Mouse (Mus musculus): ENCODE measurements at regions not wholly inside any gene's neighbourhood (a gene's known extent, or its start where the extent isn't known, plus 50 kb on each side); places are given as distances from the start of the nearest gene placed in this dataset.

DNA sequence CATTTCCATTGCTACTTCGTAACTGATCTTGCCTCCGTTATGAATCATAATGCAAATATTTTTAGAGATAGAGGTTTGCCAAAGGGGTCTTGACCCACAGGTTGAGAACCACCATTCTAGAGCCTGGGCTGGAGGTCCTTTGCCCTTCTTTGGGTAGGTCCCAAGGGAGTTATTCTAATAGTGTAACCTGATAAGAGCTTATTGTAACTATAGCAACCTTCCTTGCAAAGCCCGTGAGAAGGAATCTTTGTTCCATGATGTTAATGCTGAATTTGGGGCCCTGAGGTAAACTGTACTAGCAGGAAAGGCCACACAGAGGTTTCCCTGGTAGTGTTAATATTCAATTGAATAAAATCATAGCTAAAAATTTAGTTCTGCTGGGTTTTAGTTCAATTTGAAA is 229.9 kb downstream of the Phlda1 start:
- no peak for TF ChIP-seq GATA1 (IDR thresholded peaks at IDR 0.05; ENCODE audit: low read length)

DNA sequence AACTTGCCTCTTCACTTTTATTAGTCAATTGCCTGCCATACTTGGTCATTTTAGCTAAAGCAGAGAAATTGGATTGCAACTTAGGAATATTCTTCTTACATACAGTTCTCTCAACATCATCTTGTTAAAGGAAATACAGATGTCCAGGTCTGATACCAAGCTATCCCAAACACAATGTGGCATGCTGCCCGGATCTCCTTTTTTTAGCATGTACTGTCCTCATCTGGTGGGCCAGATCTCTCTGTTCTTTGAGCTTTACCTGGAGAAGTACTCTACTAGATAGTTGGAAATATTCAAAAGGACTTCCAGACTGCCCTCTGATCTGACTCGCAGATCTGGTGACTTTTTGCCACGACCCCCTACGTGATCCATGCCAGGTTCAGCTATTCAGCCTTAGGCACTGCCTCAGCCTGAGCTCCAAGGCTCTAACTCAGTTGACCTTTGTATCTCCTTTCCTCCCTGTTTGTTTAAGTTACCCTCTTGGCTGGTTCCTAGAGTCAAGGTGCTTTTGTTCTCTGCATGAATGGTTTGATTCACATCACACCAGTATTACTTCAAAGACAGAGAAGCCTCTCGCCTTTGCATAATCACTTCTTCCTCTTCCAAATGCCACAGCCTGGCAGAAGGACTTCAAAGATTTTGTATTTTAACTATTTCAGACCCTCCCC is 232.9 kb upstream of the Krr1 start:
- no peak for TF ChIP-seq GATA1 (IDR thresholded peaks at IDR 0.05; ENCODE audit: low read length)

DNA sequence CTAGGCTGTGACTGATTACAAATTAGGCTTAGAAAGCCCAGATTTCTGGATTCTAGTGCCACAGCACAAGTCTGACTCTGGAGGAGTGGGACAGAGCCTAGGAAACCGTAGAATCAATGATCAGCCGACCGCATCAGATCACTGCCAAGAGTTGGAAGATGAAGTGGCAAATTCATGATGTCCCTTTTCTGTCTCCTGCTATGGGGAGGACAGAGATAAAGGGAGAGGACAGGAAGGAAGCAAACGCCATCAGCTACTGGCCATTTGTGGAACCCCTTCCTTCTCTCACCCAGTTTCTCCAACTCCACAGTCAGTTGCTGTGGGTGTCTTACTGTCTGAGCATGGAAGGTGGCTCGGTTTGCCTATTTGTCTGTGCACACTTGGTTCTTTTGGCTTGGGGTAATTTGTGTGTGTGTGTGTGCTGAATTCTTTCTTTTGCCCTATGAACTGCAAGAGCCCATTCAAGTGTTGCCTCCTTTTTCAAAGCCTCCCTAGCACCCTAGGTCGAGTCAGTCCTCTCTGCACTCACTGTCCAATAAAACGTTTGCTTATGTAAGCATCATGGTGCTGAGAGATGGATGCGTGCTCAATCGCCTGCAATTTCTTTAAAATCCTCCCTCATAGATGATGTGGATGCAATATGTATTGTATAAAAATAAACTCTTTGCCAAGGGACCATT is 231.7 kb upstream of the Krr1 start:
- TF ChIP-seq GATA1 (IDR thresholded peaks at IDR 0.05; ENCODE audit: low read length), result no peak

DNA sequence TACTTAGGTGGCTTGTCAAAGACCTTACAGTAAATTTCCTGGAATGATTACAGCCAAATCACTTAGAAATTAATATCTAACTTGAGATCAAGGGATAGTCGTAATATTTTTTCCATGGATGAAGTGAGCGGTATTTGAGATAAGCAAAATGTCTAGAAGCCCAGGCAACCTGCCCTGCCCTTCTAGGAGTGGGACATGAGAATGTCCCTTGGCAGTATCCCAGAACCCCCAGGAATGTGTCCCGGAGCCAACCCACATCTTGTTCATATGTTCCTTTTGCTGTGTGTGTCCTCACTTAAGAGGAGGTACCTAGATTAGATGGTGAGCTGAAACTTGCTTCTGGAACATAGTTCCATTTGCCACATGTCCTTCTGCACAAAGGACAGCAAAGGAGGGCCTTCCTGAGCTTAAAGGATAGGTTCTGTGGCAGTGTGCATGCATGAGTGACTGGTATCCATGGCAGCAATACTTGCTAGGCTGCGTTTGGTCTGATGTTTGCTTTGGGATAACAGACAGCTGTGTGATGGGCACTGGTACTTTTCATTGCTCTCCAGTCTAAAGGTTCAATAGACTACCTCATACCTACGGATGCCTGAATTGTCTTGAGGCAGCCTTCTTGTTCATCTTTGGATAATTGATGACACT is 231.0 kb upstream of the Krr1 start:
- no peak for TF ChIP-seq GATA1 (IDR thresholded peaks at IDR 0.05; ENCODE audit: low read length)

DNA sequence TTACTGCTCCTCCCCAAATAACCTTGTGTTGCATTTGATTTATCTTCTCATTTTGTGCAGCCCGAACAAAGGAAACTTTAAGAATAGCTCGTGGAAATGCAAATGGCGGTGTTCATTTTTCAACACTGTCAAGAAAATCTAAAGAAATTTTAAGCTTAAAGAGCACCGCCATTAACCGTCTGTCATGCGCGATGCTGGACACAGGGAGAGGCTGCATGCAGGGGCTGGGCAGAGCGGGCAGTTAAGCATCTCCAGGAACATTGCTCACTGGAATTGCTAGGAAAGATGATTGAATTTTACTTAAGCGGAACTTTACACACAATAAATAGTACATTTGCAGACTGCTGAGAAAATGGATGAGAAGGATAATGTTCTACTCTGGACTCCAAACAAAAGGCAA is 229.2 kb upstream of the Krr1 start:
- no peak for TF ChIP-seq GATA1 (IDR thresholded peaks at IDR 0.05; ENCODE audit: low read length)

DNA sequence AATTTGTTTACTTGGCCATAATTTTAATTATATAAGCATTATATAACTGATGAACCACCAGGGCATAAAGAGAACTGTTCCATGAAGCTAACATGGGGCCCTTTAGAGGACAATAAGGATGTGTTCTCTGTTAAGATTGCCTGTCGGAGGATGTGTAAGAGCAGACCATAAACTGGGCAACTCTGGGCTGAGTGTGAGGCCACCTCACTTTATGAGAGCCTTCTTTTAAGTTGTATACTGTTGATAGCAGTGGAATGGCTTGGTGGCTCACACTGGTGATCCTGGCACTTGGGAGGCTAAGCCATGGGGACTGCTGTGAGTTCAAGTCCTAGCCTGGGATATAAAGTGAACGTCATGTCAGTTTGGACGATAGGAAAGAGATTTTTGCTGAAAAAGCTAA is 227.3 kb upstream of the Krr1 start:
- no peak for TF ChIP-seq GATA1 (IDR thresholded peaks at IDR 0.05; ENCODE audit: low read length)

DNA sequence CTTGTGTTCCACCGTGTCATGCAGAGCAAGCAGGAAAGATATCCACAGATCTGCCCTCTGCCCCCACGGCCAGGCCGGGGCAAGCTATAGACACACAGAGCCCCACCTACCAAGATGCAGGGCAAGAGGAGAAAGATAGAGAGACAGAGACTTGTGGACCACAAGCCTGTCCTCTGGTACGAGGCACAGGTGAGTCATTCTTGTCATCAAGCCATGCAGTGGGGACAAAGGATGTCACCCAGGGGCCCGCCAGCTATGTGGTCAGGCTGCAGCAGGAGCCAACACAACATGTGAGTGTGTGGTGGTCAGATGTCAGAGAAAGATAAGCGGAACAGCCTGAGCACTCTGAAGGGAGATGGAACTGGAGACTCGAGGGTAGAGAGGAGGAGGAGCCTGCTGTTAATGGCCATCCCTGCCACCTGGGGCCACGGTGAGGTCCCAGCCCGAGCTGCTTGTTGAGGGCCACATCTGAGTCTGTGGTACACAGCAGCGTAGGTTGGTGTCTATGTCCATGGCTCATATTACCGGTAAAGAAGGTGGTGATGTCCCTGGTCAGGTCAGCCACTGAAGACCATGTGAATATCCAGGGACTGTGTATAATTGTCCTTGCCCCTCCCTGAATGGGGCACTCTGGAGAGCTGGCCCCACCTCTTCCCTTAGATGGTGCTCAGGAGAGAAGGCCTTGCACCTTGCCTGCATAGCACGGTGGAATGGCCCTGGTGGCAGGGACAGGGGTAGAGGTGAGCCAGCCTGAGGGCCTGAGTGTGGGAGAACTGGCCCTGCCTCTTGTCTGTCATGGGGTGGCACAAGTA is 226.2 kb upstream of the Krr1 start:
- TF ChIP-seq GATA1 (IDR thresholded peaks at IDR 0.05; ENCODE audit: low read length), result no peak

DNA sequence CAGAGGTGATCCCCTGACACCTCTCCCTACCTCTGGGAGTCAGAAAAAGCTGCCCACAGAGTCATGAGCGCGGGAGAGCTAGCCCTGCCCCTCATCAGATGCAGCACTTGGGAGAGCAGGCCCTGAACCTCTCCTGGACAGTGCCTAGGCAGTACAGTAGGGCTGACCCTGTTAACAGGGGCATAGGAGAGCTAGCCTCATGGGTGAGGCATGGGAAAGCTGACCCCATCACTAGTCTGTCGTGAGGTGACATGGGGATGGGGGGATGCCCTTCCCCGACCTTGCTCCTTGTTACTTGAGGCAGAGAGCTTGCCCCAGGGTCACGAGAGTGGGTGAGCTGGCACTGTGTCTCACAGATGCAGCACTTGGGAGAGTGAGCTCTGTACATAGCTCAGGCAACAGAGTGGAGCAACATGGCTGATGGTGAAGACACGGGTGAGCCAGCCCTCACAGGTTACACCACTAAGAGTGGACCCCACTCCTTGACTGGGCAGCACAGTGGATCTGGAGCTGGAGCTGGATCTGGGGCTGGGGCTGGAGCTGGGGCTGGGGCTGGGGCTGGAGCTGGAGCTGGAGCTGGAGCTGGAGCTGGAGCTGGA is 225.5 kb upstream of the Krr1 start:
- no peak for TF ChIP-seq GATA1 (IDR thresholded peaks at IDR 0.05; ENCODE audit: low read length)

DNA sequence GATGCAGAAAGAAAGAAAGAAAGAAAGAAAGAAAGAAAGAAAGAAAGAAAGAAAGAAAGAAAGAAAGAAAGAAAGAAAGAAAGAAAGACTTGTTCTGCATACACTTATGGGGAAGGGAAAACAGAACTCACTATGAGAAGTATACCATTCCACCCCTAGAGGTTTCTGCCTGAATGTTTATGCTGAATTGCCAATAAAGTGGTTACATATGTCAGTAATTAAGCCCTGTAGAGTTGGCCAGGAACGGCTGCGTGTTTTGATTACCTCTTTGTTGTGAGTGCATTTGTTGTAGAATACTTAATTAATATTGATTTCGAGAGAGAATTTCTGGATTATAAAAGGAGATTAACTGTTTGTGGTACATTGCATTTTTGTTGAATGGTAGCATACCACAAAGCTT is 224.0 kb upstream of the Krr1 start:
- no peak for TF ChIP-seq GATA1 (IDR thresholded peaks at IDR 0.05; ENCODE audit: low read length)

DNA sequence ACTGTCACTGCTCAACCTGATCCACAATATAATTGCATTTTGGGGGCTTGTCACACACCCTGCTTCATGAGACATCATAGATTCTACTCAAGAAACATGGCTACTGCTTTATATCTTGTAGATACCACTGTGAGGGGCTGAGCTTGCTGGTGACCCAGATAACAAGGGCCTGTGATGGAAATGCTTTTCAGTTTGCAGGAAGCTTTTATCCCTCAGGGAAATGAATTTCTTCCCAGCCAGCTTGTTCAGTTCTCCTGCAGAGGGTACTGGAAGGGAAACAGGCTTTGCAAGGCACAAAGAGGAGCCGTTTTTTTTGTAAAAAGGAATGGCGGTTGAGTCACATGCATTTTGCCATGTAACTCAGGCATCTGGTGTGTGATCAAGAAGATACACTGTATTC is 218.8 kb upstream of the Krr1 start:
- TF ChIP-seq GATA1 (IDR thresholded peaks at IDR 0.05; ENCODE audit: low read length), result no peak

DNA sequence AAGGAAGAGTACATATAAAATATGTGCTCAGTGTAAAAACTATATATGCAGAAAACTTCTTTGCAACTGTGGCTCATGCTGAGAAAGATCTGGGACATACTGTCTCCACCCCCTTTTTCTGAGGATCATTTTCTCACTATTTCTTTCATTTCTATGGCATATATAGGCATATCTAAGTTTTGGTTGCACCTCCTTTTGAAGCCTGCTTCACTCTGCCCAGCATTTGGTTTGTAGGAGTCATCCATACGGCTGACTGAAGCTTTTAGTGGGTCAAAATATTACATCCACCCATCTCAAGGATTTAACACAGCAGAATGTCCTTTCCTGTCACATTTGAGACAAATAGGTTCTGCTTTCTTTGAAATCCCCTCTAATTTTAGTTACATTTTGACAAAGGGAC is 216.5 kb upstream of the Krr1 start:
- TF ChIP-seq GATA1 (IDR thresholded peaks at IDR 0.05; ENCODE audit: low read length), result no peak

DNA sequence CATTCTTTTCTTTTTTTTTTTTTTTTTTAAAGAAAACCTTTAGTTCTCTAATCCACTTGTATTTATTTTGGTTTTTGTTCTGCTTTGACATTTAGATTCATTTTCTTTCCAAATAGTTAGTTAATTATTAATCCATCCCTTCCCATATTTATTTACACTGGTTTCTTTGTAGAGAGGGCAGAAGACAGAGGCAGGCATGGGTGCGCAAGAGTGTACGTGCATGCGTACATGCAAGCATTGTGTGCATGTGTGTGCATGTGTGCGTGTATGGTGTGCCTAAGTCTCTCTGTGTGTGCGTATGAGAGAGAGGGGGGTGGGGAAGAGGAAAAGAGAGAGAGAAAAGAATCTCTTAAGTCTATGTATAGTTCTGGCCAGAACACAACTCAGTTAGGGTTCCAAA is 215.9 kb upstream of the Krr1 start:
- TF ChIP-seq GATA1 (IDR thresholded peaks at IDR 0.05; ENCODE audit: low read length), result no peak

DNA sequence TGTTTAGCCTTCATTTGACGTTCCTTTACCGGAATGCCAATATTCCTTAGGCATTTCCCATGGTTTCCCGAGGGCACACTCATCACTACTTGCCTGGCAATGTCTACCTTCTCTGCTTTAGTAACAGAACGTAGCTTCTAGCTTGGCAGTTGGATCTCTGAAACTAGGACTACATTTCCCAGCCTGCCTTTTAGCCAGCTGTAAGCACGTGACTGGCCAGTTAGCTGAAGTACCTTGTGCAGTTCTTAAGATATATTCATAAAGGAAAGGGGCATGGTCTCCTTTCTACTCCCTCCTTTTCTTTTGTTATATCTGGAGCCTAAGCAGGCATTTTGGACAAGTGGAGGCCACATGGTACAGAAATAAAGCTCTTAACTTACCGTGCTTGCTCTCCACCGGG is 214.8 kb upstream of the Krr1 start:
- TF ChIP-seq GATA1 (IDR thresholded peaks at IDR 0.05; ENCODE audit: low read length), result no peak

DNA sequence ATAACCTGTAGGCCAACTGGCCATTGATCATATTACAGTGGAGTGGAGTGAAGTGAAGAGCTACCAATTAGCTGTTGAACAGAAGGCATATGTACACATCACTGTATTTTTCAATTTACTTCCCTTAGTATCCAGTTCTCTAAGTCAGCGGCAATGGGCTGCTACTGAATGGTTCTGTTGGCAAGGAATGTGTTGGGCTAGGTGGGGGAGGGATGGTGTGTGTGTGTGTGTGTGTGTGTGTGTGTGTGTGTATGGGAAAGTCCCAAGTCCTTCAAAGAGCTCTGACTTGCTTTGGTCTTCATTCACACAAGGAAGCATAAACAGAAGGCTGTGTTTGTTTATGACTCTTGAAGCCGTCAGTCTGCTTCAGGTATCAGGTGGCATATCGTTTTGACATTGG is 213.0 kb upstream of the Krr1 start:
- TF ChIP-seq GATA1 (IDR thresholded peaks at IDR 0.05; ENCODE audit: low read length), result no peak

DNA sequence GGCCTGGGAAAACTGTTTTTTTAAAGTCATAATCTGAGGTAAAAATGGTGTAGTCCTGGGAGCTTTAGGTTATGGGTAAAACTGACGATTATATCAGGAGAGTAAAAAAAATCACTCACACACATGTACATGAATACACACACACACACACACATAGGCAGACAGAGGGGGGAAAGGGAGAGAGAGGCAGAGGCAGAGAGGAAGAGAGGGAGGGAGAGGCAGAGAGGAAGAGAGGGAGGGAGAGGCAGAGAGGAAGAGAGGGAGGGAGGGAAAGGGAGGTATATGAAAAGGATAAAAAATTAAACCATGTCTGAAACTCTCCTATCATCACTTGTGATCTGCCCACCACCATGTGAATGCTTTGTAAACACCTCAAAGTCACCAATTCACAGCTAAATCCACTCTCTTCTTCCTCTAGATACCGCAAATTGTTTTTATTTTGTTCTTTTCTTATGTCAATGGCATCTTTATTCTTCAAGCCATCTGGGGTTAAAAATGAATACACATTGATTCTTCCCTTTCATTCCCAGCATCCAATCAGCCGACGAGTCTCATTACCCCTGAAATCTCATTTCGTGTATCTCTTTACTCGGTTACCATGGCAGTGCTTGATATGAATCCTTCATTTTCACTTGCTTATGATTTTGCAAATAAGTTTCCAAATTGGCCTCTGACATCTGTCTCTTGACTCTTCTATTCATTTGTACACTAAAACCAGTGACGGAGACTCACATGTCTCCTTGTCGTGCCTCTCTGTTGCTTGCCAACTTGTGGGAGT is 209.5 kb upstream of the Krr1 start:
- TF ChIP-seq GATA1 (IDR thresholded peaks at IDR 0.05; ENCODE audit: low read length), result no peak
